Mouse (Mus musculus) heart, embryonic 12.5 days (tissue): ENCODE results near the gene 1110032F04Rik. TPM values are rescaled to one million over a fixed set of nuclear protein-coding genes. Genes with fewer than 3 reads are reported as not detected.

Experiments
- ATAC-seq: fragments of 200-750 bp; cut with Nextera tagmentation; 2 replicates; pipeline ENCODE4 v1.8.0; 2017; ENCODE audit warnings: moderate TSS enrichment, moderate library complexity; ENCODE audit not compliant: insufficient number of reproducible peaks, low FRiP score
- H3K27ac ChIP-seq: fragments of 300-500 bp; sonication (generic); 2 replicates; pipeline ENCODE4 v1.5.1; 2016; ENCODE audit warnings: mild to moderate bottlenecking, moderate library complexity; ENCODE audit not compliant: poor library complexity, severe bottlenecking
- H3K27me3 ChIP-seq: fragments of 300-500 bp; sonication (generic); replicated peaks from 2 replicates; pipeline ENCODE4 v1.6.1; 2016; ENCODE audit warnings: mild to moderate bottlenecking, moderate library complexity
- H3K36me3 ChIP-seq: fragments of 300-500 bp; sonication (generic); 2 replicates; pipeline ENCODE4 v1.6.1; 2016; ENCODE audit warnings: mild to moderate bottlenecking, moderate library complexity
- H3K4me1 ChIP-seq: fragments of 300-500 bp; sonication (generic); replicated peaks from 2 replicates; pipeline ENCODE4 v1.6.1; 2016; ENCODE audit warnings: mild to moderate bottlenecking
- H3K4me2 ChIP-seq: fragments of 300-500 bp; sonication (generic); 2 replicates; pipeline ENCODE4 v1.6.1; 2016; ENCODE audit warnings: mild to moderate bottlenecking, moderate library complexity
- H3K4me3 ChIP-seq: fragments of 300-500 bp; sonication (generic); 2 replicates; pipeline ENCODE4 v1.5.1; 2016; ENCODE audit warnings: mild to moderate bottlenecking
- H3K9ac ChIP-seq: fragments of 300-500 bp; sonication (generic); 2 replicates; pipeline ENCODE4 v1.6.1; 2016; ENCODE audit warnings: mild to moderate bottlenecking, moderate library complexity
- H3K9me3 ChIP-seq: fragments of 300-500 bp; sonication (generic); replicated peaks from 2 replicates; pipeline ENCODE4 v1.6.1; 2016; ENCODE audit warnings: mild to moderate bottlenecking, moderate library complexity
- WGBS: fragments of 180-500 bp; shearing (Covaris S2); methylation state at CpG from one replicate; pipeline ENCODE4 v1.1.7; 2016; 5-methylcytosine and 5-hydroxymethylcytosine counted together
- polyA plus RNA-seq: library from polyadenylated mRNA; unstranded; fragments of >200 nt; fragmentation: Nextera tagmentation; extraction: Ambion mirVana; gene quantifications from 2 replicates; pipeline ENCODE4 v1.2.1, GENCODE M21; 2016

The 1110032F04Rik gene
- polyA plus RNA-seq, result 14.4 TPM in 2 replicates

DNA sequence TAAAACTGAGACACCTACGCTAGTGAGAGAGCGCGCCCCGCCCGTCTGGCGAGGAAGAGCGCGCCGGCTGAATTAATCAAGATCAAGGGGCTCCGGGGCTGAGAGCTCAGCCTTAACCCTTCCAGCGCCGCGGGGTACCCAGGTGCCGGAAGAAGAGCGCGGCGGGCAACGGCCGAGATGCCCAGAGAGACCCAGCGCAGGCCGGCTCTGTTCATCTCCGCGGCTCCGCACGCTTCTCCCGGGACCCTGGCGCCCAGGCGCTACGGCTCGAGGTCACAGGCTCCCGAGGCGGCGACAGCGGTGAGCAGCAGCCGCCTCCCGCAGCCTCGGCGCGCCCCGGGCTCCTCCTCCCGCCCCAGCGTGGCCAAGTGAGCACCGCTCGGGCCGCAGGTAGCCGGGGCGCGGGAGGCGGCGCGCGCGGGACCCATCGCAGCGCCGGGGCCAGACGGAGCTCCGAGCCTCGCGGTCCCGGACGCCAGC lies at the start of gene 1110032F04Rik:
Gene 1110032F04Rik, plus strand, starts transcription at position 376 of the 480 bp plus-strand sequence.
- ATAC-seq, result peak; percentile 65
- peaks cover 15% of the 10 kb centered on the region for H3K4me1 ChIP-seq
- peak within 1 kb of the TSS; percentile 80 for H3K9ac ChIP-seq
- under 1% methylated on average over 62 of the region's 62 CpGs for WGBS
- H3K36me3 ChIP-seq, result no peaks in the 10 kb centered on the region
- 0 out of 2 replicates have a peak, but pooled peaks cover 9% of the 10 kb centered on the region for H3K27me3 ChIP-seq
- peak within 1 kb of the TSS; percentile 64; the same call in 1 of the 2 replicates for H3K27ac ChIP-seq
- H3K4me3 ChIP-seq, result peak within 1 kb of the TSS; percentile 80
- peak within 1 kb of the TSS; percentile 98 for H3K4me2 ChIP-seq
- H3K9me3 ChIP-seq, result no peaks in the 10 kb centered on the region

DNA sequence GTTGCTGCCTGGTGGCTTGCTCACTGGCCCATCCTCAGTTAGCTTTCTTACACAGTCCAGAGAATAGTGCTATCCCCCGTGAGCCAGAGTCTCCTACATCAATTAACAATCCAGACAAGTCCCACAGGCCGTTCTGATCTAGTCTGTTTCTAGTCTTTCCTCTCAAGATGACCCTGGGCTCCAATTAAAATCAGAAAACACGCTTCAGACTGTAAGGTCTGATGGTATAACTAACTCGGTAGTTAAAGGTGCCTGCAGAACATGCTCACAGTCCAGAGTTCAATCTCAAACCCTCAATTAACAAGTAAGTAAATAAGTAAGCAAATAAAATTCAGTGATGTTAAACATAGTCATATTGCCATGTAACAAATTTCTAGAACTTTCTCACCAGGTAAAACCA lies 48.0 kb upstream of the 1110032F04Rik start:
- Histone ChIP-seq H3K27ac (no peak overlapping the region), H3K4me2 (no peak overlapping the region), H3K9ac (no peak overlapping the region), H3K9me3 (no peaks in the 10 kb centered on the region), H3K4me3 (no peak overlapping the region), H3K36me3 (no peaks in the 10 kb centered on the region), H3K4me1 (peaks cover 15% of the 10 kb centered on the region), H3K27me3 (no peaks in the 10 kb centered on the region)
- WGBS, result 77% methylated on average over 4 of the region's 4 CpGs
- no peak for ATAC-seq

- Histone ChIP-seq H3K36me3 (no peaks in the 10 kb centered on the region), H3K4me1 (peaks cover 13% of the 10 kb centered on the region), H3K4me2 (no peak overlapping the region), H3K27ac (no peak overlapping the region), H3K4me3 (no peak overlapping the region), H3K9ac (no peak overlapping the region), H3K27me3 (no peaks in the 10 kb centered on the region), H3K9me3 (no peaks in the 10 kb centered on the region)
- no peak for ATAC-seq
- 50% methylated on average over 5 of the region's 5 CpGs for WGBS
These were observed 47.5 kb upstream of the 1110032F04Rik start for GRCm38 (mm10) chr3:68821926-68822341.

DNA sequence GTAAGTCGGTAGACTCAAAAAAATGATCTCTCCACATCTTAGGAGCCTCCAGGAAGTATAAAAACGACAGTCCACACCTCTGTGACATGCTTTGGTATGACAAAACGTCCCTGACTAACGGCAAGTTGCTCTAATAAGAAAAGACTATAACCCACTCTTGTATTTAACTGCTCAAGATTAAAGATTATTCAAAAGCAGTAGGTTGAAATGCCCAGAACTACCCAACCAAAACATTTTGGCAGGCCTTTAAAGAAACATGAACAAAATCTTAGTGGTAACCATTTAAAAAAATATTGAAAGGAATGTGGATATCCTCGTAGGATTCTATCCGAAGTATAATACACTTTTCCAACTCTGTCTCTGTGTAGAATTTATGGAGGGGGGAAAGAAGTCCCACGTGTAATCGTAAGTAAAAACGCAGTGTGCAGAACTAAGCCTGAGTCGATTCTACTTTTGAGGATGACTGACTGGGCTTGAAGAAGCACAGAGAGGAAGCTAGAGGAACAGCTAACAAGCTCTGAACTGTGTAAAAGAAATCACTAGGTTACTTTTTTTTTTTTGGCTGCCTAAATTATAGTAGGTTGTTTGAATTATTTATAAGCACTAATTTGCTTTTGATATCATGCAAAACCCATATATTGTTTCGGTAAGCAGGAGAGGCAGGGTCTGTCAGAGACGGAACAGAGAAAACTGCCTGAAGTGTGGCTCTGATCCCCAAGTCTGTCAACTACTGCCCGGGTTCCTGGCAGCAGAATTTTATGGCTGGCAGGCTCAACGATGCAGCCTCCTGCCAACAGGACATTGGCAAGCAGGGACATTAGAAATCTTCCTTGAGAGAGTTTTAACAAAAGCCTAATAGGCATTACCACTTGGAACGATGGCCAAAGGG lies 45.3 kb upstream of the 1110032F04Rik start:
- 80% methylated on average over 15 of the region's 15 CpGs for WGBS
- no peak overlapping the region for H3K9ac ChIP-seq
- H3K27me3 ChIP-seq, result no peaks in the 10 kb centered on the region
- H3K4me1 ChIP-seq, result peaks cover 6% of the 10 kb centered on the region; the same call in 1 of the 2 replicates
- H3K9me3 ChIP-seq, result no peaks in the 10 kb centered on the region
- no peak overlapping the region for H3K27ac ChIP-seq
- H3K4me2 ChIP-seq, result no peak overlapping the region
- no peak overlapping the region for H3K4me3 ChIP-seq
- no peak for ATAC-seq
- H3K36me3 ChIP-seq, result no peaks in the 10 kb centered on the region

- Histone ChIP-seq H3K9ac (no peak overlapping the region), H3K4me3 (no peak overlapping the region), H3K9me3 (no peaks in the 10 kb centered on the region), H3K4me1 (peaks cover 6% of the 10 kb centered on the region; the same call in 1 of the 2 replicates), H3K27ac (no peak overlapping the region), H3K36me3 (no peaks in the 10 kb centered on the region), H3K4me2 (no peak overlapping the region), H3K27me3 (no peaks in the 10 kb centered on the region)
- no peak for ATAC-seq
- WGBS, result 46% methylated on average over 2 of the region's 2 CpGs
These were observed 44.7 kb upstream of the 1110032F04Rik start for GRCm38 (mm10) chr3:68824765-68825090.

GRCm38 (mm10) chr3:68825151-68825550 lies 44.2 kb upstream of the 1110032F04Rik start:
- no peaks in the 10 kb centered on the region for H3K27me3 ChIP-seq
- no peak overlapping the region for H3K9ac ChIP-seq
- no peak overlapping the region for H3K4me2 ChIP-seq
- H3K9me3 ChIP-seq, result no peaks in the 10 kb centered on the region
- no peak overlapping the region for H3K27ac ChIP-seq
- H3K4me1 ChIP-seq, result peaks cover 6% of the 10 kb centered on the region; the same call in 1 of the 2 replicates
- H3K4me3 ChIP-seq, result no peak overlapping the region
- no peak for ATAC-seq
- 70% methylated on average over 8 of the region's 8 CpGs for WGBS
- H3K36me3 ChIP-seq, result no peaks in the 10 kb centered on the region

GRCm38 (mm10) chr3:68827671-68828070 lies 41.7 kb upstream of the 1110032F04Rik start:
- H3K4me3 ChIP-seq, result no peak overlapping the region
- ATAC-seq, result no peak
- H3K9ac ChIP-seq, result no peak overlapping the region
- H3K9me3 ChIP-seq, result no peaks in the 10 kb centered on the region
- H3K4me2 ChIP-seq, result no peak overlapping the region
- H3K27ac ChIP-seq, result no peak overlapping the region
- H3K27me3 ChIP-seq, result no peaks in the 10 kb centered on the region
- H3K36me3 ChIP-seq, result no peaks in the 10 kb centered on the region
- WGBS, result 90% methylated on average over 5 of the region's 5 CpGs
- no peaks in the 10 kb centered on the region for H3K4me1 ChIP-seq

DNA sequence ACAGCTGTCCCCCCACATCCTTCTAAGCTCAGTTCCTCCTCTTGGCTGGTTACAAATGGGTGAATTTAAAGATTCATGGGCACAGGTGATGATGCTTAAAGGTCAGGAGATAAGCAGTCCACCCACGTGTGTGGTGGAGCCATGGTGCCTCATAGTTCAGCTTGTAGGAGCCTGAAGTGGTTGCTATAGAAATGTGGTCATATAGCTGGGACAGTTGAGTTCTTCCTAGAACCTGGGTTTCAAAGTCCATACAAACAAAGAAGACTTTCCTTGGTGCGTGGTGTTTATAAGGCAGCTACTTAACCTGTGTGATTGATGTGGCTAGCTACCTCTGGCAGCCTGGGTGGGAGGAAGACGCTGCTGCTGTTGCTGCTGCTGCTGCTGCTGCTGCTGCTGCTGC lies 39.4 kb upstream of the 1110032F04Rik start:
- H3K4me3 ChIP-seq, result no peak overlapping the region
- H3K9me3 ChIP-seq, result no peaks in the 10 kb centered on the region
- H3K4me2 ChIP-seq, result no peak overlapping the region
- WGBS, result 80% methylated on average over 3 of the region's 3 CpGs
- H3K4me1 ChIP-seq, result no peaks in the 10 kb centered on the region
- no peaks in the 10 kb centered on the region for H3K27me3 ChIP-seq
- H3K9ac ChIP-seq, result no peak overlapping the region
- no peaks in the 10 kb centered on the region for H3K36me3 ChIP-seq
- no peak for ATAC-seq
- no peak overlapping the region for H3K27ac ChIP-seq

GRCm38 (mm10) chr3:68836857-68837499 lies 32.4 kb upstream of the 1110032F04Rik start:
- H3K27ac ChIP-seq, result no peak overlapping the region
- no peak overlapping the region for H3K4me2 ChIP-seq
- no peak overlapping the region for H3K9ac ChIP-seq
- no peaks in the 10 kb centered on the region for H3K9me3 ChIP-seq
- H3K27me3 ChIP-seq, result no peaks in the 10 kb centered on the region
- no peaks in the 10 kb centered on the region for H3K36me3 ChIP-seq
- ATAC-seq, result no peak
- 83% methylated on average over 6 of the region's 6 CpGs for WGBS
- no peaks in the 10 kb centered on the region for H3K4me1 ChIP-seq
- H3K4me3 ChIP-seq, result no peak overlapping the region

GRCm38 (mm10) chr3:68840206-68840605 lies 29.2 kb upstream of the 1110032F04Rik start:
- ATAC-seq, result no peak
- WGBS, result 65% methylated on average over 4 of the region's 4 CpGs
- Histone ChIP-seq H3K9ac (no peak overlapping the region), H3K4me1 (no peaks in the 10 kb centered on the region), H3K4me2 (no peak overlapping the region), H3K9me3 (peaks cover 7% of the 10 kb centered on the region), H3K27ac (no peak overlapping the region), H3K36me3 (no peaks in the 10 kb centered on the region), H3K27me3 (no peaks in the 10 kb centered on the region), H3K4me3 (no peak overlapping the region)

- WGBS, result 87% methylated on average over 4 of the region's 4 CpGs
These were observed 25.4 kb upstream of the 1110032F04Rik start for GRCm38 (mm10) chr3:68844025-68844424.

More at GRCm38 (mm10) chr3:68844025-68844424, 25.4 kb upstream of the 1110032F04Rik start:
- Histone ChIP-seq H3K4me3 (no peak overlapping the region), H3K4me1 (no peaks in the 10 kb centered on the region), H3K4me2 (no peak overlapping the region), H3K9me3 (peaks cover 8% of the 10 kb centered on the region), H3K9ac (no peak overlapping the region), H3K27ac (no peak overlapping the region), H3K36me3 (no peaks in the 10 kb centered on the region), H3K27me3 (no peaks in the 10 kb centered on the region)
- no peak for ATAC-seq
